Mouse (Mus musculus): ENCODE data around the gene Vipr2.

DNA sequence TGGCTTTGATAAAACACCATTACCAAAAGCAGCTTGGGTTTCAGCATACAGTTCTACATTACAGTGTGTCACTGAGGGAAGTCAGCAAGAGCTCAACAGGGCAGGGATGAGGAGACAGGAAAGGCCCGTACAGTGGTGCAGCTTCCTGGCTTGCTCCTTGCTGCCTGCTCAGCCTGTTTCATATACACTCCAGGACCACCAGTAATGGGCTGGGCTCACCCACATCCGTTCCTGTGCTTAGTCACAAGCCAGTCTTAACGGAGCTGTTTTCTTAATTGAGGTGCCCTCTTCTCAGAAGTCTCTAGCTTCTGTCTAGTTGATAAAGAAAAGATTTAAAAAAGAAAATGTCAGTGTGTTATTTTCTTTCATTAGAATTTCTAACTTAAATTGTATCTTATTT, 21.4 kb upstream of the Vipr2 start:
- TF ChIP-seq POLR2A (IDR thresholded peaks at IDR 0.05; ENCODE audit: borderline replicate concordance, extremely low read depth, low read depth, low read length) (no peak), CTCF (IDR thresholded peaks at IDR 0.05; ENCODE audit: insufficient read depth, low read length) (no peak)
